Mouse (Mus musculus) heart, postnatal 25 days (tissue): ENCODE data around the gene Syt17. TPM values are rescaled to one million over a fixed set of nuclear protein-coding genes. Genes with fewer than 3 reads are reported as not detected.

Source experiments
- DNase-seq: peaks from one replicate; pipeline ENCODE4 v3.0.0; 2022; ENCODE audit warnings: low spot score
- intact Hi-C: fragments of 180-260 bp; cut with DNase I; formaldehyde crosslinking; loops from one replicate; pipeline ENCODE4 v1.15.1; 2025
- total RNA-seq, 2 experiments: library from RNA; stranded (reverse); gene quantifications; 2 replicates each; pipeline ENCODE4 v1.2.3; 2021

The Syt17 gene
- total RNA-seq = 1 to 10 TPM; 1.3 to 1.7 TPM

GRCm38 (mm10) chr7:118448134-118448967 lies at the start of gene Syt17:
Syt17 (minus strand) TSS chr7:118448222.
- peak; percentile 53 for DNase-seq
- intact Hi-C loops = loop anchor here (1.0 to 10.0 kb wide), 4 partner anchors 70 to 236 kb away; no protein-coding TSS in a partner anchor

- intact Hi-C loops = no loop called here
- DNase-seq = no peak
Observed at GRCm38 (mm10) chr7:118494892-118495579, 47.0 kb upstream of the Syt17 start.

GRCm38 (mm10) chr7:118493892-118494291 lies 45.9 kb upstream of the Syt17 start:
- intact Hi-C loops = no loop called here
- no peak for DNase-seq

- intact Hi-C loops = loop anchor here (1.0 kb wide), 1 partner anchor 42 kb away; no protein-coding TSS in a partner anchor
- DNase-seq = peak; percentile 87
Observed at GRCm38 (mm10) chr7:118491431-118492147, 43.6 kb upstream of the Syt17 start, which contains the start of gene Itpripl2. Itpripl2 (minus strand) TSS chr7:118491975.

GRCm38 (mm10) chr7:118490666-118491430 lies 42.8 kb upstream of the Syt17 start:
- no peak for DNase-seq
- intact Hi-C loops = loop anchor here (1.0 kb wide), 1 partner anchor 42 kb away; no protein-coding TSS in a partner anchor

GRCm38 (mm10) chr7:118489706-118490665 lies 42.0 kb upstream of the Syt17 start:
- DNase-seq = no peak
- intact Hi-C loops = no loop called here

- no peak for DNase-seq
- intact Hi-C loops = no loop called here
Observed at GRCm38 (mm10) chr7:118488060-118488664, 40.1 kb upstream of the Syt17 start.

GRCm38 (mm10) chr7:118486917-118487316 lies 38.9 kb upstream of the Syt17 start:
- DNase-seq = no peak

GRCm38 (mm10) chr7:118483996-118484395 lies 36.0 kb upstream of the Syt17 start:
- intact Hi-C loops = no loop called here
- no peak for DNase-seq

More at GRCm38 (mm10) chr7:118486917-118487316, 38.9 kb upstream of the Syt17 start:
- intact Hi-C loops = no loop called here

GRCm38 (mm10) chr7:118482001-118482400 lies 34.0 kb upstream of the Syt17 start:
- intact Hi-C loops = no loop called here

GRCm38 (mm10) chr7:118481047-118481810 lies 33.2 kb upstream of the Syt17 start:
- intact Hi-C loops = no loop called here
- DNase-seq = no peak

More at GRCm38 (mm10) chr7:118482001-118482400, 34.0 kb upstream of the Syt17 start:
- no peak for DNase-seq

GRCm38 (mm10) chr7:118480160-118480709 lies 32.2 kb upstream of the Syt17 start:
- intact Hi-C loops = no loop called here
- no peak for DNase-seq

GRCm38 (mm10) chr7:118478835-118479312 lies 30.9 kb upstream of the Syt17 start:
- intact Hi-C loops = no loop called here
- peak; percentile 81 for DNase-seq

- no peak for DNase-seq
- intact Hi-C loops = no loop called here
Observed at GRCm38 (mm10) chr7:118476428-118476827, 28.4 kb upstream of the Syt17 start.

GRCm38 (mm10) chr7:118475008-118475705 lies 27.1 kb upstream of the Syt17 start:
- peak; percentile 45 for DNase-seq
- intact Hi-C loops = no loop called here

GRCm38 (mm10) chr7:118472886-118473285 lies 24.9 kb upstream of the Syt17 start:
- no peak for DNase-seq

More at GRCm38 (mm10) chr7:118472886-118473285, 24.9 kb upstream of the Syt17 start:
- intact Hi-C loops = no loop called here
